Mouse (Mus musculus): ENCODE data around the gene Zfp536.
"Not testable (repeated sequence)": the region's sequence is repeated elsewhere in the genome, so short reads cannot be mapped to it uniquely, and the experiment has no call there.

The Zfp536 gene

GRCm38 (mm10) chr7:37686366-37686765, 87.1 kb downstream of the Zfp536 start:
- no peak for DNase-seq

- DNase-seq = no peak
Measured at GRCm38 (mm10) chr7:37685247-37685646, 88.2 kb downstream of the Zfp536 start.

- DNase-seq = no peak
Measured at GRCm38 (mm10) chr7:37681335-37681734, 92.1 kb downstream of the Zfp536 start.

GRCm38 (mm10) chr7:37663676-37664365, 109.6 kb downstream of the Zfp536 start:
- DNase-seq = no peak

GRCm38 (mm10) chr7:37648671-37649070, 124.8 kb downstream of the Zfp536 start:
- no peak for DNase-seq

- DNase-seq = no peak
Measured at GRCm38 (mm10) chr7:37647917-37648615, 125.4 kb downstream of the Zfp536 start.

- no peak for DNase-seq
Measured at GRCm38 (mm10) chr7:37639740-37640397, 133.6 kb downstream of the Zfp536 start.

- no peak for DNase-seq
Measured at GRCm38 (mm10) chr7:37634812-37635211, 138.6 kb downstream of the Zfp536 start.

GRCm38 (mm10) chr7:37630410-37630809, 143.0 kb downstream of the Zfp536 start:
- no peak for DNase-seq

GRCm38 (mm10) chr7:37627897-37628510, 145.4 kb downstream of the Zfp536 start:
- DNase-seq = no peak

GRCm38 (mm10) chr7:37625758-37626157, 147.7 kb downstream of the Zfp536 start:
- DNase-seq = no peak

GRCm38 (mm10) chr7:37624759-37625340, 148.6 kb downstream of the Zfp536 start:
- no peak for DNase-seq

GRCm38 (mm10) chr7:37623903-37624758, 149.3 kb downstream of the Zfp536 start:
- peak; percentile 28 for DNase-seq

GRCm38 (mm10) chr7:37619254-37619653, 154.2 kb downstream of the Zfp536 start:
- DNase-seq = no peak

GRCm38 (mm10) chr7:37617880-37618279, 155.6 kb downstream of the Zfp536 start:
- no peak for DNase-seq

- no peak for DNase-seq
Measured at GRCm38 (mm10) chr7:37615932-37616331, 157.5 kb downstream of the Zfp536 start.

- no peak for DNase-seq
Measured at GRCm38 (mm10) chr7:37614381-37614780, 159.1 kb downstream of the Zfp536 start.

GRCm38 (mm10) chr7:37608556-37608955, 164.9 kb downstream of the Zfp536 start:
- DNase-seq = no peak

GRCm38 (mm10) chr7:37607906-37608305, 165.5 kb downstream of the Zfp536 start:
- DNase-seq = no peak

GRCm38 (mm10) chr7:37606472-37606871, 167.0 kb downstream of the Zfp536 start:
- DNase-seq = no peak

GRCm38 (mm10) chr7:37603525-37603909, 169.9 kb downstream of the Zfp536 start:
- DNase-seq = not testable (repeated sequence)

- DNase-seq = no peak
Measured at GRCm38 (mm10) chr7:37602871-37603524, 170.4 kb downstream of the Zfp536 start.

Measured in kidney, adult 9 months (tissue).